Mouse (Mus musculus): Measurements from ENCODE around the gene Tctex1d2. TPM values are rescaled to one million over a fixed set of nuclear protein-coding genes. Genes with fewer than 3 reads are reported as not detected.
"Not testable (repeated sequence)": the region's sequence is repeated elsewhere in the genome, so short reads cannot be mapped to it uniquely, and the experiment has no call there.

The Tctex1d2 gene
- polyA plus RNA-seq, 1 experiment from 2014 or later = 30.4 TPM

GRCm38 (mm10) chr16:32434691-32435090 lies 15.2 kb downstream of the Tctex1d2 start:
- DNase-seq (ENCODE audit: low spot score) (no peak), ATAC-seq (ENCODE audit: low read depth) (no peak)
- no peak overlapping the region for H3K27ac ChIP-seq (replicated peaks; ENCODE audit: low read depth, low read length)

GRCm38 (mm10) chr16:32436657-32437056 lies 17.2 kb downstream of the Tctex1d2 start:
- H3K27me3 ChIP-seq (replicated peaks; ENCODE audit: control insufficient read depth, insufficient read depth, low read length) = no peaks in the 10 kb centered on the region
- DNase-seq (ENCODE audit: low spot score) (no peak), ATAC-seq (ENCODE audit: low read depth) (no peak)
- no peak overlapping the region for H3K4me3 ChIP-seq (ENCODE audit: low read depth, low read length)
- H3K4me2 ChIP-seq (ENCODE audit: low read depth, low read length) = no peak overlapping the region
- H3K36me3 ChIP-seq (ENCODE audit: control insufficient read depth, insufficient read depth, low read length) = no peaks in the 10 kb centered on the region
- 67% methylated on average over 1 of the region's 1 CpGs for WGBS
- no peaks in the 10 kb centered on the region for H3K9me3 ChIP-seq (ENCODE audit: control insufficient read depth, low read length)
- no peak overlapping the region for H3K27ac ChIP-seq (replicated peaks; ENCODE audit: low read depth, low read length)
- H3K4me1 ChIP-seq (ENCODE audit: control insufficient read depth, insufficient read depth, low read length) = peaks cover 4% of the 10 kb centered on the region; the same call in 1 of the 2 replicates
- H3K9ac ChIP-seq (ENCODE audit: low read depth, low read length) = no peak overlapping the region

More at GRCm38 (mm10) chr16:32434691-32435090, 15.2 kb downstream of the Tctex1d2 start:
- Histone ChIP-seq H3K4me3 (ENCODE audit: low read depth, low read length) (no peak overlapping the region), H3K27me3 (replicated peaks; ENCODE audit: control insufficient read depth, insufficient read depth, low read length) (no peaks in the 10 kb centered on the region), H3K9ac (ENCODE audit: low read depth, low read length) (no peak overlapping the region), H3K4me1 (ENCODE audit: control insufficient read depth, insufficient read depth, low read length) (peaks cover 8% of the 10 kb centered on the region; the same call in 1 of the 2 replicates), H3K36me3 (ENCODE audit: control insufficient read depth, insufficient read depth, low read length) (no peaks in the 10 kb centered on the region), H3K4me2 (ENCODE audit: low read depth, low read length) (no peak overlapping the region), H3K9me3 (ENCODE audit: control insufficient read depth, low read length) (no peaks in the 10 kb centered on the region)

- no peak for DNase-seq (ENCODE audit: low spot score)
Measured at GRCm38 (mm10) chr16:32437266-32437665, 17.8 kb downstream of the Tctex1d2 start.

GRCm38 (mm10) chr16:32441432-32441831 lies 21.9 kb downstream of the Tctex1d2 start:
- DNase-seq (ENCODE audit: low spot score) = no peak
- no peaks in the 10 kb centered on the region for H3K9me3 ChIP-seq (ENCODE audit: control insufficient read depth, low read length)
- H3K4me1 ChIP-seq (ENCODE audit: control insufficient read depth, insufficient read depth, low read length) = no peaks in the 10 kb centered on the region
- no peak overlapping the region for H3K4me3 ChIP-seq (ENCODE audit: low read depth, low read length)
- no peak overlapping the region for H3K4me2 ChIP-seq (ENCODE audit: low read depth, low read length)
- H3K9ac ChIP-seq (ENCODE audit: low read depth, low read length) = no peak overlapping the region
- ATAC-seq (ENCODE audit: low read depth) = no peak
- no peaks in the 10 kb centered on the region for H3K36me3 ChIP-seq (ENCODE audit: control insufficient read depth, insufficient read depth, low read length)
- no peak overlapping the region for H3K27ac ChIP-seq (replicated peaks; ENCODE audit: low read depth, low read length)
- 87% methylated on average over 3 of the region's 3 CpGs for WGBS
- H3K27me3 ChIP-seq (replicated peaks; ENCODE audit: control insufficient read depth, insufficient read depth, low read length) = no peaks in the 10 kb centered on the region

More at GRCm38 (mm10) chr16:32437266-32437665, 17.8 kb downstream of the Tctex1d2 start:
- Histone ChIP-seq H3K27me3 (replicated peaks; ENCODE audit: control insufficient read depth, insufficient read depth, low read length) (no peaks in the 10 kb centered on the region), H3K36me3 (ENCODE audit: control insufficient read depth, insufficient read depth, low read length) (no peaks in the 10 kb centered on the region), H3K9me3 (ENCODE audit: control insufficient read depth, low read length) (no peaks in the 10 kb centered on the region), H3K27ac (replicated peaks; ENCODE audit: low read depth, low read length) (no peak overlapping the region), H3K4me2 (ENCODE audit: low read depth, low read length) (no peak overlapping the region), H3K4me1 (ENCODE audit: control insufficient read depth, insufficient read depth, low read length) (no peaks in the 10 kb centered on the region), H3K9ac (ENCODE audit: low read depth, low read length) (no peak overlapping the region), H3K4me3 (ENCODE audit: low read depth, low read length) (no peak overlapping the region)
- 94% methylated on average over 1 of the region's 1 CpGs for WGBS
- ATAC-seq (ENCODE audit: low read depth) = no peak

- ATAC-seq (ENCODE audit: low read depth); H3K9me3 ChIP-seq (ENCODE audit: control insufficient read depth, low read length); H3K4me2 ChIP-seq (ENCODE audit: low read depth, low read length); H3K4me3 ChIP-seq (ENCODE audit: low read depth, low read length); H3K27ac ChIP-seq (replicated peaks; ENCODE audit: low read depth, low read length); H3K36me3 ChIP-seq (ENCODE audit: control insufficient read depth, insufficient read depth, low read length); DNase-seq (ENCODE audit: low spot score); H3K9ac ChIP-seq (ENCODE audit: low read depth, low read length); H3K27me3 ChIP-seq (replicated peaks; ENCODE audit: control insufficient read depth, insufficient read depth, low read length); H3K4me1 ChIP-seq (ENCODE audit: control insufficient read depth, insufficient read depth, low read length): not testable (repeated sequence)
- 88% methylated on average over 3 of the region's 3 CpGs for WGBS
Measured at GRCm38 (mm10) chr16:32444615-32445014, 25.1 kb downstream of the Tctex1d2 start.

- Histone ChIP-seq H3K4me1 (ENCODE audit: control insufficient read depth, insufficient read depth, low read length) (no peaks in the 10 kb centered on the region), H3K4me3 (ENCODE audit: low read depth, low read length) (no peak overlapping the region), H3K27me3 (replicated peaks; ENCODE audit: control insufficient read depth, insufficient read depth, low read length) (no peaks in the 10 kb centered on the region), H3K4me2 (ENCODE audit: low read depth, low read length) (no peak overlapping the region), H3K9me3 (ENCODE audit: control insufficient read depth, low read length) (no peaks in the 10 kb centered on the region), H3K9ac (ENCODE audit: low read depth, low read length) (no peak overlapping the region), H3K36me3 (ENCODE audit: control insufficient read depth, insufficient read depth, low read length) (no peaks in the 10 kb centered on the region), H3K27ac (replicated peaks; ENCODE audit: low read depth, low read length) (no peak overlapping the region)
- 73% methylated on average over 1 of the region's 1 CpGs for WGBS
- no peak for DNase-seq (ENCODE audit: low spot score)
- ATAC-seq (ENCODE audit: low read depth) = no peak
Measured at GRCm38 (mm10) chr16:32445558-32445957, 26.1 kb downstream of the Tctex1d2 start.

GRCm38 (mm10) chr16:32446563-32447138 lies 27.1 kb downstream of the Tctex1d2 start:
- Histone ChIP-seq H3K9ac (ENCODE audit: low read depth, low read length) (no peak overlapping the region), H3K27ac (replicated peaks; ENCODE audit: low read depth, low read length) (no peak overlapping the region), H3K36me3 (ENCODE audit: control insufficient read depth, insufficient read depth, low read length) (no peaks in the 10 kb centered on the region), H3K9me3 (ENCODE audit: control insufficient read depth, low read length) (no peaks in the 10 kb centered on the region), H3K4me2 (ENCODE audit: low read depth, low read length) (no peak overlapping the region), H3K27me3 (replicated peaks; ENCODE audit: control insufficient read depth, insufficient read depth, low read length) (no peaks in the 10 kb centered on the region), H3K4me1 (ENCODE audit: control insufficient read depth, insufficient read depth, low read length) (no peaks in the 10 kb centered on the region), H3K4me3 (ENCODE audit: low read depth, low read length) (no peak overlapping the region)
- DNase-seq (ENCODE audit: low spot score) = no peak
- WGBS = 87% methylated on average over 2 of the region's 2 CpGs
- no peak for ATAC-seq (ENCODE audit: low read depth)

GRCm38 (mm10) chr16:32449665-32450064 lies 30.2 kb downstream of the Tctex1d2 start:
- ATAC-seq (ENCODE audit: low read depth) (no peak), DNase-seq (ENCODE audit: low spot score) (no peak)
- Histone ChIP-seq H3K4me1 (ENCODE audit: control insufficient read depth, insufficient read depth, low read length) (no peaks in the 10 kb centered on the region), H3K27ac (replicated peaks; ENCODE audit: low read depth, low read length) (no peak overlapping the region), H3K36me3 (ENCODE audit: control insufficient read depth, insufficient read depth, low read length) (no peaks in the 10 kb centered on the region), H3K9ac (ENCODE audit: low read depth, low read length) (no peak overlapping the region), H3K27me3 (replicated peaks; ENCODE audit: control insufficient read depth, insufficient read depth, low read length) (no peaks in the 10 kb centered on the region), H3K4me3 (ENCODE audit: low read depth, low read length) (no peak overlapping the region), H3K9me3 (ENCODE audit: control insufficient read depth, low read length) (no peaks in the 10 kb centered on the region), H3K4me2 (ENCODE audit: low read depth, low read length) (no peak overlapping the region)
- 85% methylated on average over 3 of the region's 3 CpGs for WGBS

- 97% methylated on average over 2 of the region's 2 CpGs for WGBS
- no peaks in the 10 kb centered on the region for H3K4me1 ChIP-seq (ENCODE audit: control insufficient read depth, insufficient read depth, low read length)
- H3K4me3 ChIP-seq (ENCODE audit: low read depth, low read length) = no peak overlapping the region
- H3K27ac ChIP-seq (replicated peaks; ENCODE audit: low read depth, low read length) = no peak overlapping the region
- ATAC-seq (ENCODE audit: low read depth) (no peak), DNase-seq (ENCODE audit: low spot score) (no peak)
- H3K9ac ChIP-seq (ENCODE audit: low read depth, low read length) = no peak overlapping the region
- H3K27me3 ChIP-seq (replicated peaks; ENCODE audit: control insufficient read depth, insufficient read depth, low read length) = no peaks in the 10 kb centered on the region
- no peak overlapping the region for H3K4me2 ChIP-seq (ENCODE audit: low read depth, low read length)
- peaks cover 2% of the 10 kb centered on the region; the same call in 1 of the 2 replicates for H3K36me3 ChIP-seq (ENCODE audit: control insufficient read depth, insufficient read depth, low read length)
- H3K9me3 ChIP-seq (ENCODE audit: control insufficient read depth, low read length) = no peaks in the 10 kb centered on the region
Measured at GRCm38 (mm10) chr16:32450133-32450532, 30.6 kb downstream of the Tctex1d2 start.

Data from embryonic facial prominence, embryonic 14.5 days (tissue).